Comparison of ENCODE assay signal across 8 mouse cellular contexts in the genomic region with DNA sequence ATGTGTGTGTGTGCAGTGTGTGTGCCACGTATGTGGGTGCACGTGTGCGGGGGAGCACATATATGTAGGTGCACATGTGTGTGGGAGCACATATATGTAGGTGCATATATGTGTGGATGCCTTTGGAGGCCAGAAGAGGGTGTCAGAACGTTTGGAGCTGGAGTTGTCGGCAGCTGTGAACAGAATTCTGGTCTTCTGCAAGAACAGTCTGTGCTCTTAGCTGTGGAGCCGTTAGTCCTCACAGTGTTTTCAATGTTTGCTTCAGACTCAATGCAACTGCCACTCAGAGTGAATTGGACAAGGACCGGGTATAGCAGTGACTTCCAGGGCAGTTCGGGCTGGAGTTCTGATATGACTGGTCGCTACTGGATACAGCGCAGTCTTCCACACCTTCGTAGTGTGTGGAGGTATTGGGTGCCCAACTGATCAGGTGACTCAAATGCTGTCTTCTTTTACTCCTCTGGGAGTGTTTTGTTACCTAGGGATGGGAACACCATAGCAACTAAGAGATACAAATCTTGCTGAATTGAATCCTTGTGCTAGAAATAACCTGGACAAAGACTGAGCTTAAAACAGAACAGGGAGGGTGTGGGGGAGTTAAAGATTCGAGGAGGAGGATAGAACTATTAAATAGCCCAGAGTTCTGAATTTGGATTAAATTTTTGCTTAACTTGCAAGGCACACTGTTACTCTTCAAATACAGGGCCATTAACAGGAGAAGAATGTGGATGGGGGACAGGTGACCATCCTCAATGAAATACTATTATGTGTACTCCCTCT. TPM values are rescaled to one million over a fixed set of nuclear protein-coding genes. Genes with fewer than 3 reads are reported as not detected.
A peak's percentile ranks its signal among the peaks of the same experiment; 100 is the strongest.
DNase-seq lines count a peak whose midpoint lies in the region; ATAC-seq and TF ChIP-seq lines count a peak whose summit lies in the region.

No protein-coding gene starts in this region.

- no peak for TF ChIP-seq CTCF in lung, embryonic 14.5 days (IDR thresholded peaks at IDR 0.05; ENCODE audit: low read depth)
- TF ChIP-seq CTCF in lung, adult 2 months (IDR thresholded peaks at IDR 0.05; ENCODE audit: insufficient read depth, low read length): no peak

- H3K36me3 ChIP-seq in lung, embryonic 14.5 days (ENCODE audit: insufficient read depth): no peaks in the 10 kb centered on the region
- H3K36me3 ChIP-seq in embryonic facial prominence, embryonic 13.5 days: no peaks in the 10 kb centered on the region; the same call in 1 of the 2 replicates
- H3K36me3 ChIP-seq in intestine, embryonic 15.5 days: no peaks in the 10 kb centered on the region
- peaks cover 7% of the 10 kb centered on the region; the same call in 1 of the 2 replicates for H3K36me3 ChIP-seq in neural tube, embryonic 15.5 days

- no peaks in the 10 kb centered on the region for H3K27me3 ChIP-seq in lung, embryonic 14.5 days (ENCODE audit: insufficient read depth, low read length)
- no peaks in the 10 kb centered on the region for H3K27me3 ChIP-seq in embryonic facial prominence, embryonic 13.5 days
- no peaks in the 10 kb centered on the region for H3K27me3 ChIP-seq in intestine, embryonic 15.5 days (replicated peaks)
- no peaks in the 10 kb centered on the region for H3K27me3 ChIP-seq in neural tube, embryonic 15.5 days (replicated peaks)

- peak overlapping the region; percentile 94 for H3K4me2 ChIP-seq in lung, embryonic 14.5 days
- H3K4me2 ChIP-seq in embryonic facial prominence, embryonic 13.5 days: peak overlapping the region; percentile 99
- peak overlapping the region; percentile 96 for H3K4me2 ChIP-seq in intestine, embryonic 15.5 days (replicated peaks)
- peak overlapping the region; percentile 94 for H3K4me2 ChIP-seq in neural tube, embryonic 15.5 days

- H3K9ac ChIP-seq in lung, embryonic 14.5 days: peak overlapping the region; percentile 87
- peak overlapping the region; percentile 89 for H3K9ac ChIP-seq in embryonic facial prominence, embryonic 13.5 days
- H3K9ac ChIP-seq in intestine, embryonic 15.5 days: peak overlapping the region; percentile 89
- peak overlapping the region; percentile 96 for H3K9ac ChIP-seq in neural tube, embryonic 15.5 days (replicated peaks)

- peak overlapping the region; percentile 79 for H3K4me3 ChIP-seq in lung, embryonic 14.5 days (ENCODE audit: low read depth, low read length)
- H3K4me3 ChIP-seq in lung, adult 2 months (replicated peaks; ENCODE audit: extremely low read depth, low read depth, low read length): no peak overlapping the region
- peak overlapping the region; percentile 80 for H3K4me3 ChIP-seq in embryonic facial prominence, embryonic 13.5 days
- peak overlapping the region; percentile 70 for H3K4me3 ChIP-seq in intestine, embryonic 15.5 days (replicated peaks)
- peak overlapping the region; percentile 89 for H3K4me3 ChIP-seq in neural tube, embryonic 15.5 days (replicated peaks)

- no peaks in the 10 kb centered on the region for H3K4me1 ChIP-seq in lung, embryonic 14.5 days (ENCODE audit: insufficient read depth)
- peaks cover 2% of the 10 kb centered on the region for H3K4me1 ChIP-seq in lung, adult 2 months (ENCODE audit: control insufficient read depth, insufficient read depth, low read length)
- peaks cover 26% of the 10 kb centered on the region for H3K4me1 ChIP-seq in embryonic facial prominence, embryonic 13.5 days
- H3K4me1 ChIP-seq in intestine, embryonic 15.5 days (replicated peaks): peaks cover 6% of the 10 kb centered on the region
- H3K4me1 ChIP-seq in neural tube, embryonic 15.5 days: peaks cover 23% of the 10 kb centered on the region

- no peak; the same call in 1 of the 2 replicates for ATAC-seq in lung, embryonic 14.5 days (ENCODE audit: insufficient read depth)
- no peak for ATAC-seq in embryonic facial prominence, embryonic 13.5 days (ENCODE audit: insufficient number of reproducible peaks, insufficient read depth, low FRiP score, low TSS enrichment, low read depth)
- no peak for ATAC-seq in intestine, embryonic 15.5 days
- no peak for ATAC-seq in neural tube, embryonic 15.5 days (ENCODE audit: low FRiP score)
- ATAC-seq in inflammation-experienced regulatory T-cells, adult 6 months: no peak

- H3K9me3 ChIP-seq in lung, embryonic 14.5 days (ENCODE audit: low read depth, low read length): no peaks in the 10 kb centered on the region
- H3K9me3 ChIP-seq in embryonic facial prominence, embryonic 13.5 days: no peaks in the 10 kb centered on the region
- no peaks in the 10 kb centered on the region for H3K9me3 ChIP-seq in intestine, embryonic 15.5 days
- H3K9me3 ChIP-seq in neural tube, embryonic 15.5 days (replicated peaks): 0 out of 2 replicates have a peak, but pooled peaks cover 2% of the 10 kb centered on the region

- WGBS in lung, embryonic 14.5 days: 74% methylated on average over 12 of the region's 12 CpGs
- WGBS in lung, adult 2 months: 83% methylated on average over 12 of the region's 12 CpGs
- WGBS in embryonic facial prominence, embryonic 13.5 days: 82% methylated on average over 12 of the region's 12 CpGs
- 83% methylated on average over 12 of the region's 12 CpGs for WGBS in intestine, embryonic 15.5 days
- 85% methylated on average over 12 of the region's 12 CpGs for WGBS in neural tube, embryonic 15.5 days

- no peak for DNase-seq in lung, embryonic 14.5 days
- no peak for DNase-seq in lung, adult 2 months
- no peak for DNase-seq in left cerebral cortex, adult 9 months (ENCODE audit: low spot score in 2 of 2)
- DNase-seq in layer of hippocampus, postnatal 10 days (ENCODE audit: low spot score in 2 of 2): no peak

- H3K27ac ChIP-seq in lung, embryonic 14.5 days (ENCODE audit: low read depth): peak overlapping the region; percentile 88
- peak overlapping the region; percentile 81 for H3K27ac ChIP-seq in embryonic facial prominence, embryonic 13.5 days
- peak overlapping the region; percentile 89; the same call in 1 of the 2 replicates for H3K27ac ChIP-seq in intestine, embryonic 15.5 days
- peak overlapping the region; percentile 89 for H3K27ac ChIP-seq in neural tube, embryonic 15.5 days (replicated peaks)

- no peak for TF ChIP-seq POLR2A in lung, adult 2 months (IDR thresholded peaks at IDR 0.05; ENCODE audit: borderline replicate concordance, extremely low read depth, low read depth, low read length)

RNA-seq across cellular contexts. Expression of a gene that starts 1.0 kb away (rescaled TPM):
- 10.4 and 11.3 TPM in 2 replicates for polyA plus RNA-seq in lung, embryonic 14.5 days (2014; fragmentation: Nextera tagmentation; extraction: Ambion mirVana)
- 21.3 and 26.7 TPM in 2 replicates for polyA plus RNA-seq in lung, adult 2 months (2012; rRNA removed)
- polyA plus RNA-seq in embryonic facial prominence, embryonic 13.5 days (2015; fragmentation: Nextera tagmentation; extraction: Ambion mirVana): 6.1 and 7.6 TPM in 2 replicates
- polyA plus RNA-seq in intestine, embryonic 15.5 days (2015; fragmentation: Nextera tagmentation; extraction: Ambion mirVana): 5.8 and 6.3 TPM in 2 replicates
- 11.6 and 13.8 TPM in 2 replicates for polyA plus RNA-seq in neural tube, embryonic 15.5 days (2015; fragmentation: Nextera tagmentation; extraction: Ambion mirVana)
- total RNA-seq in layer of hippocampus, postnatal 10 days (2021): 10 to 100 TPM; 93.0 to 96.3 TPM
- 1 to 10 TPM; 1.9 to 2.4 (median 2.1) TPM for polyA plus RNA-seq in inflammation-experienced regulatory T-cells, adult 6 months (2017; shearing (Covaris generic))
